Mouse (Mus musculus) kidney, postnatal 10 days (tissue): ENCODE results near the gene Fbxw15.
"Not testable (repeated sequence)": the region's sequence is repeated elsewhere in the genome, so short reads cannot be mapped to it uniquely, and the experiment has no call there.

Experiments used
- DNase-seq: peaks from one replicate; pipeline ENCODE4 v3.0.0; 2021; ENCODE audit warnings: mixed read lengths

The Fbxw15 gene

DNA sequence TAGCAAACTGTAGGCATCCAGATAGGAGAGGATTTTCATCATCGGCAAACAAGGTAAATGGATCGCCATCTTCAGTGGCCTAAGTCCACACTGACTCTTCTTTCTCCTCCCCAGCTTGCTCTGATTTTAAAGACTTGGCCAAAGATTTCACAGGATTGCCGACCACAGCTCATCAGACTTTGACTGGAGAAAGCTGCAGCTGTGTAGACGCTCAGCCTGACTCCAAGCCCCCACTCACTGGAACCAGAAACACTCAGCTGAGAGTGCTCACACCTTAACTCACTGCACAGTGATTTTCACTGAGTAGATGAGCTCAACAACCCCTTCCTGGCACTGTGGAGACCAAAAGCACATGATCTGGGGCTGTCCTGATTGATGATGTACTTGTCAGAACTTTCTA is at the start of gene Fbxw15:
Gene Fbxw15 (minus strand): TSS at position 101 of the 400 bp plus-strand sequence.
- not testable (repeated sequence) for DNase-seq

DNA sequence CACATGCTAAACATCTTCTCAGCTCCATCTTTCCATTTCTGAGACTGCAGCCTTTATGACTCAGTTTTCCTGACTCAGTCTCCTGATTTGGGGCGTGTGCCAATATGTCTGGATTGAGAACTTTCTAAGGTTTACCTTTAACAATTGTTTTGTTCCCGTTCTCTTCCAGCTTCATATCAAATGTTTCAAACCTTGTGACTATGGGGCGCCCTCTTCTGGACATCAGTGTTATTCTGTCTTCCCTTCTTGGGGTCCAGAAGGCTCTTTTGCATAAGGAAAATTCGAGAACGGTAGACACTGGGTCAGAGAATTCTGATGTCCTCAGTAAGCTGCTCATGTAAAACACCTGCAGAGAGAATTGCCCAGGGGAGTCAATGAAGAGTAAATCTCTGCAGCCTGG is 38.8 kb upstream of the Fbxw15 start:
- peak; percentile 73 for DNase-seq

DNA sequence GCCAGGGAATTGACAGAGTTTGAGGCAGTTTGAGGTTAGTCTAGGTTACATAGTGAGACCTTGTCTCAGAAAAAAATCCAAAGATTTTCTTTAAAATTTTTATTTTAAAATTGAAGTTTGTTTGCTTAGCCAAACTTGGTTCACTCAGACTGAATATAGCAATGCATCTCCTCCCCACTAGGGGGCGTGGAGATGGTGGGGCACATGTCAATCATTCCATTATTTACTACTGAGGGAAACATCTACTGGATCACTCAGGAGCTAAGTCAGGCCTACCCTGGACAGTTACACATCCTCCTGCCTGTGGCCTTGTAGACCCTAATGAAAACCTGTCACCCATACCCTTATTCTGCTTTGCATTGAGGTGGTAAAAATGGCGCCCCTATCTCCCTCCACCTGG is 34.1 kb upstream of the Fbxw15 start:
- not testable (repeated sequence) for DNase-seq

DNA sequence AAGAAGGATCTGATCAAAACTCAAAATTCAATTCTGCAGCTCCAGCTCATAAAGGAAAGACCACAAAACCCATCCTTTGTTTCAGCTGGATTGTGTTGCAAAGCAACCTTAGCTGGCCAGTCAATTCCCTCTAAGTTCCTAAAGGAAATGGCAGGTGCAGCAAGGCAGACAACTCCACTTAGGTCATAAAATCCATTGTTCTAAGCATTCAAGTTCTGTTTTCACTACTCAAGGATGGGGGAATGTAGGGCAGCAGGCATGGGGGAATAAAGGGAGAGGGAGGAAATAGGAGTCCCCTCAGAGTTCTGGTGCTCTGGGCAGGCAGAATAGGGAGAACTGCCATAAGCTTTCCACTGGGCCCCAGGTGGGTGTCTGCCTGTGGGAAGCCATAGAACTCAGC is 29.2 kb upstream of the Fbxw15 start:
- no peak for DNase-seq

DNA sequence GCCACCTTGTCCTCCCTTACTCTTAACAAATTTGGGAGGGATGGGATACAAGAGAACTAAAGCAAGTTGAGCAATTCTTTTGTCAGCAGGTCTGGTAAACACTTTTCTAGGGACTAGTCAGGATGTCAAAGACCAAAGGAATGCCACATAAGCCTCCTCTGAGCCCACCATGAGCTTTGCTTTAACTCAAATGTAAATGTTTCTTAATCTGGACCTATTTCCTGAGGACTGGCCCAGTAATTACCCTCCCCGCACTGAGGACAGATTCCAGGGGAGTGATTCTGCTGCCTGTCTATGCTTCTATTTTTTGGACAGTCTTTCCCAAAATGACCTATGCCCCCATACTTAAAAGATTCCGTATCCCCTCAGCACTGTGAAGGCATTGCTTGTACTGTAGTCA is 26.8 kb upstream of the Fbxw15 start:
- DNase-seq, result no peak

DNA sequence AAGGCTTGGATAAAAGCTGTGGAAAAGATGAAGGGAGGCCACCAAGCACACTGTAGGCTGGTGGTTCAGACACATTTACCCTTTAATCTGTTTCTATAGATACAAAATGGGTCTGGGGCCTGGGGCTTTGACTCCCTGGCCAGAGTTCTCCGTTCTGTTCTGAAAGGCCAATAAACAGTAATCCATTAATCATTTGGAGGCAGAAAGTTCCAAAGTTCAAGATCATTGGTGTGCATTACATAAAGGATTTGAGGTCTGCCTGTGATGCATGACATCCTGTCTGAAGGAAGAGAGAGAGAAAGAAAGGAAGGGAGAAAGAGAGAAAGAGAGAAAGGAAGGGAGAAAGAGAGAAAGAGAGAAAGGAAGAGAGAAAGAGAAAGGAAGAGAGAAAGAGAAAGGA is 2.5 kb downstream of the Fbxw15 start:
- DNase-seq, result no peak

DNA sequence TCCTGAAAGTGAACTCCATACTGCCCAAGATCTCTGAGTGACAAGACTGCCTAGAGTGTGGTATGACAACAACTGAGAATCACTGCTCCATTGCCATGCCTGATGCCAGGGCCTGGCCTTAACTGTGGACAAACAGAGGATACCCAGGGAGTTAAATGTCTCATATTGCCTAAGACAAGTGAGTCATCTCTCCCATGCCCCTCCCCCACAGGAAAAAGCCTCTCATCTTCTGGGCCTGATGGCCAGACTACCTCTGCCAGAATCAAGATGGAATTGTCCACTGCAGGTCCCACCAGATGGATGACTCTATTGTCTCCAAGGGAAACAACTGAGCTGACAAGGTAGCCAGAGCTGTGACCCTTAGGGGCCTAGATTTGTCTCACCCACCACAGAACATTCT is 6.0 kb downstream of the Fbxw15 start:
- not testable (repeated sequence) for DNase-seq

DNA sequence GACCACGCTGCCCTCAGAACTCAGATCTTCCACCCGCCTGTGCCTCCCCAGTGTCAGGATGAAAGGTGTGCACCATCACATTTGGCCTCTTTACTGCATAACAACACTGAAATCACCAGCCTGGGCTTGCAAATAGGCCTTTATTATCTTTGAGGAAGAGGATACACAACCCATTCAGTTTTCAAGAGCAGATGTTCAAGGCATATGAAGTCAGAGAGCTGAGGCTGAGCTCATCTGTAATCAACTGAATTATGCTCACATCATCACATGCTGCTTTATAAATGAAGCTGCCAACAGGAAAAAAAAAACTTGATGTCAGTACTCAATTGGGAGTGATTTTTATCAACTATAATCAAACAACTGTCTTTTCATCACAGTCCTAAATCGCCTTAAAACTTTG is 15.6 kb downstream of the Fbxw15 start:
- DNase-seq, result no peak

DNA sequence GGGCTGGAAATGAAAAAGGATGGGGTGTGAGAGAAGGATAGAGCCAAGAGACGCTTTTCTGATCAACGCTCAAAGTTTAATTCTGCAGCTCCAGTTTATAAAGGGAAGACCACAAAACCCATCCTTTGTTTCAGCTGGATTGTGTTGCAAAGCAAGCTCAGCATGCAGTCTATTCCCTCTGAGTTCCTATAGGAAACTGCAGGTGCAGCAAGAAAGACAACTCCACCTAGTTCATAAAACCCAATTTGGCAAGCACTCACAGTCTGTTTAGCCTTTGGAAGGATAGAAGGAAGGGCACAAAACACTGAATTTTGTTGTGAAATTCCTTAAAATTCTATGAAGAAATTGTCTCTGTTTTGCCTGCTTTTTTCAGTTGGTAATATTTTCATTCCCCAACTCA is 18.4 kb downstream of the Fbxw15 start:
- DNase-seq, result not testable (repeated sequence)

DNA sequence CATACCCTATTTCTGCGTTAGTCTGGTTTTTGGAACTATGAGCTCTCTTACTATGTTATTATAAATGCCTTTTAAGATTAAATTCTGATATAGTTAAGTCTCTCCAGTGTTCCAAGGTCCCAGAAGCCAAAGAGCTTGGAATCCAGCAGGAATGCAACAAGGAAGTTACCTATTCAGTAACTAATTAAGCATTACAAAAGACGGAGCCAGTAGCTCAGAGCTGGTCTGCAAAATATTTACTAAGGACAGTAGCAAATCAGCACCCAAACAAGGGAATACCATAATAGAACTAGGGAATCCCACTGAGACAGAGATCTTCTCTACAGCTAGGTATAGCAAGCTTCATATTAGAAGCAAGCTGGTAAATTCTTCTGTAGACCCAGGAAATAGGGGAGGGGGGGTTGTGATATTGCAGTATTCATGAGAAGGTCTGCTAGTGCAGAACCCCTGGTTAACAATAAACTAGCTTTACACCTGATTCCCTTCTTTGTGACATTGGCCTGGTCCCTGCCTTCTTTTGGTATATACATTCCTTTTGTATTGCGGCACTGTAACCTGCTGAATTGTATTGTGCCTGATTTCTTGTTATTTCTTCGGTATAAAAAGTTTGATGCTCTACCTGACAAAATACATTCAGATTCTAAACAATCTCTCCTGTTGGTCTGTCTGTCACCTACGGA is 44.5 kb downstream of the Fbxw15 start:
- DNase-seq, result peak; percentile 6
